Mouse (Mus musculus): ENCODE measurements around the gene Hs6st1. TPM values are rescaled to one million over a fixed set of nuclear protein-coding genes. Genes with fewer than 3 reads are reported as not detected.
"Not testable (repeated sequence)": the region's sequence is repeated elsewhere in the genome, so short reads cannot be mapped to it uniquely, and the experiment has no call there.

Hs6st1 gene
- 10 to 100 TPM; 56.2 to 62.9 TPM for total RNA-seq (2021)
- long read RNA-seq, experiment 1, transcript Hs6st1-202 (1 exons, 3,291 nt) = major isoform, 15 of 26 reads
- long read RNA-seq, experiment 1, partial matches to known transcripts = 0 of 26 reads
- long read RNA-seq, experiment 1, other reads (novel, unspliced or antisense) = 10 of 26 reads
- long read RNA-seq, experiment 2, transcript Hs6st1-202 (1 exons, 3,291 nt) = minor isoform, 11 of 28 reads
- long read RNA-seq, experiment 2, transcript Hs6st1-201 (2 exons, 3,719 nt) = major isoform, 13 of 28 reads
- long read RNA-seq, experiment 2, partial matches to known transcripts = 0 of 28 reads
- long read RNA-seq, experiment 2, other reads (novel, unspliced or antisense) = 4 of 28 reads

GRCm38 (mm10) chr1:36068076-36068475 lies at the start of gene Hs6st1:
TSS of gene Hs6st1 (plus strand) at chr1:36068400.
- DNase-seq = peak; percentile 98

GRCm38 (mm10) chr1:36018617-36019016 lies 49.6 kb upstream of the Hs6st1 start:
- no peak for DNase-seq

- DNase-seq = no peak
Observed at GRCm38 (mm10) chr1:36019161-36019560, 49.0 kb upstream of the Hs6st1 start.

- DNase-seq = no peak
Observed at GRCm38 (mm10) chr1:36020315-36020714, 47.9 kb upstream of the Hs6st1 start.

GRCm38 (mm10) chr1:36030421-36030821 lies 37.8 kb upstream of the Hs6st1 start:
- peak; percentile 81 for DNase-seq

- peak; percentile 34 for DNase-seq
Observed at GRCm38 (mm10) chr1:36038769-36039168, 29.4 kb upstream of the Hs6st1 start.

- DNase-seq = no peak
Observed at GRCm38 (mm10) chr1:36042072-36042471, 26.1 kb upstream of the Hs6st1 start.

- DNase-seq = not testable (repeated sequence)
Observed at GRCm38 (mm10) chr1:36043793-36044192, 24.4 kb upstream of the Hs6st1 start.

- no peak for DNase-seq
Observed at GRCm38 (mm10) chr1:36044288-36044687, 23.9 kb upstream of the Hs6st1 start.

GRCm38 (mm10) chr1:36052672-36053071 lies 15.5 kb upstream of the Hs6st1 start:
- no peak for DNase-seq

GRCm38 (mm10) chr1:36053566-36053965 lies 14.6 kb upstream of the Hs6st1 start:
- no peak for DNase-seq

GRCm38 (mm10) chr1:36054182-36054966 lies 13.8 kb upstream of the Hs6st1 start:
- no peak for DNase-seq

GRCm38 (mm10) chr1:36054967-36055357 lies 13.2 kb upstream of the Hs6st1 start:
- no peak for DNase-seq

GRCm38 (mm10) chr1:36059351-36059750 lies 8.8 kb upstream of the Hs6st1 start:
- no peak for DNase-seq

GRCm38 (mm10) chr1:36059959-36060953 lies 7.9 kb upstream of the Hs6st1 start:
- DNase-seq = no peak

GRCm38 (mm10) chr1:36061211-36061915 lies 6.8 kb upstream of the Hs6st1 start:
- DNase-seq = no peak

GRCm38 (mm10) chr1:36062088-36062805 lies 6.0 kb upstream of the Hs6st1 start:
- no peak for DNase-seq

GRCm38 (mm10) chr1:36062826-36063640 lies 5.2 kb upstream of the Hs6st1 start:
- no peak for DNase-seq

- DNase-seq = no peak
Observed at GRCm38 (mm10) chr1:36063641-36063955, 4.6 kb upstream of the Hs6st1 start.

GRCm38 (mm10) chr1:36064223-36064622 lies 4.0 kb upstream of the Hs6st1 start:
- DNase-seq = no peak
